Mouse (Mus musculus): ENCODE data around the gene Zfp91. TPM values are rescaled to one million over a fixed set of nuclear protein-coding genes. Genes with fewer than 3 reads are reported as not detected.
"Not testable (repeated sequence)": the region's sequence is repeated elsewhere in the genome, so short reads cannot be mapped to it uniquely, and the experiment has no call there.

The Zfp91 gene
- total RNA-seq, 2 experiments from 2014 or later: 76.2 to 77.0 TPM

DNA sequence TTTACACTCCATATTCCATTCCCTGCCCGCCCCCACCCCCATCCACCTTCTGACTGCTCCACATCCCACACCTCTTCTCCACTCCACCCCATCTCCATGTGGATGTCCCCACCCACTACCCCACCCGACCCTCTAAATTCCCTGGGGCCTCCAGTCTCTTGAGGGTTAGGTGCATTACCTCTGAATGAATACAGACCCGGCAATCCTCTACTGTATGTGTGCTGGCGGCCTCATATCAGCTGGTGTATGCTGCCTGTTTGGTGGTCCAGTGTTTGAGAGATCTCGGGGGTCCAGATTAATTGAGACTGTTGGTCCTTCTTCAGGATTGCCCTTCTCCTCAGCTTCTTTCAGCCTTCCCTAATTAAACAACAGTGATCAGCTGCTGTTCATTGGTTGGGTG lies 75.0 kb downstream of the Zfp91 start:
- DNase-seq (ENCODE audit: low spot score): not testable (repeated sequence)
- intact Hi-C loops (cut with DNase I): loop anchor here (5.0 kb wide), 1 partner anchor 96 kb away; no protein-coding TSS in a partner anchor

DNA sequence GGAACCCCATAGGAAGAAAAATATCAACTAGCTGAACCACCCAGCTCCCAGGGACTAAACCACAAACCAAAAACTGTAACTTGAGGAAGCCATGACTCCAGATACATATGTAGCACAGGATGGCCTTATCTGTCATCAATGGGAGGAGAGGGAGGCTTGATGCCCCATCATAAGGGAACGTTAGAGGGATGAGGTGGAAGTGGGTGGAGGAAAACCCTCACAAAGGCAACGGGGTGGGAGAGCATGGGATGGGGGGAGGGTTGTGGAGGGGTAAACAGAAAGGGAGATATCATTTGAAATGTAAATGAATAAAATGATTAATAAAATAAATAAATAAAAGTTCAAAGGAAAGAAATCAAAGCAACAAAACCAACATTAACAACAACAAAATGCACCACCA lies 75.5 kb downstream of the Zfp91 start:
- intact Hi-C loops (cut with DNase I): loop anchor here (5.0 kb wide), 1 partner anchor 97 kb away; no protein-coding TSS in a partner anchor
- DNase-seq (ENCODE audit: low spot score): no peak

DNA sequence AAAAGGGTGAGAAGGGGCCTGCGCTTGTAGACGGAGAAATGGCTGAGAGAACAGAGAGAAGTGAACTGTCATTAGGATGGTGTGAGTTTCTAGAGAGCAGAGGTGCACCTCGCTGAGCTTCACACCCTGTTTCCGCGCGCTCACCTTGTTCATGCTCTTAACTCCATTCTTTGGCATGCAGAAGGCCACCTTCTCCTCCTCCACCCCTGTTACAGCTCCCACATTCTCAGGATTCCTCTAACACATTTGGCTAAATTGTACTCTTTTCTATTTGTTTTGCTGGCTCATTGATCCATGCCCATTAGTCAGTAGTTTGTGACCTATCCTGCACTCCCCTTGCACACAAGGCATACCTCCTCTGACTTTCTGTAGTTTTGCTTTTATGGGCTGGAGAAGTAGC lies 76.7 kb downstream of the Zfp91 start:
- intact Hi-C loops (cut with DNase I): no loop called here
- DNase-seq (ENCODE audit: low spot score): no peak

Other genes starting within 250 kb of the Zfp91 start
- not detected for gene Gm4952, start 196.2 kb downstream of the Zfp91 start, total RNA-seq (2021)
- not detected for gene Glyat, start 162.8 kb downstream of the Zfp91 start, total RNA-seq (2021)
- not detected for gene Olfr1442, start 125.7 kb downstream of the Zfp91 start, total RNA-seq (2021)
- not detected for gene Olfr1443, start 118.0 kb downstream of the Zfp91 start, total RNA-seq (2021)
- not detected for gene Keg1, start 100.3 kb downstream of the Zfp91 start, total RNA-seq (2021)
- gene Cntf, start 30.5 kb downstream of the Zfp91 start, total RNA-seq (2021): 1 to 10 TPM; 2.0 to 2.4 TPM
- 1 to 10 TPM in 1 of 2 experiments, under 1 TPM in 1; 0.88 to 1.1 TPM for gene Lpxn, start 67 bp upstream of the Zfp91 start, total RNA-seq (2021)
- gene Gm5244, start 50.6 kb upstream of the Zfp91 start, total RNA-seq (2021): not detected
- gene Olfr1444, start 61.2 kb upstream of the Zfp91 start, total RNA-seq (2021): not detected
- gene Olfr1445, start 87.7 kb upstream of the Zfp91 start, total RNA-seq (2021): not detected
- not detected for gene Olfr1446, start 97.4 kb upstream of the Zfp91 start, total RNA-seq (2021)
- not detected for gene Olfr1447, start 107.6 kb upstream of the Zfp91 start, total RNA-seq (2021)
- gene Olfr1448, start 128.3 kb upstream of the Zfp91 start, total RNA-seq (2021): not detected
- not detected for gene Olfr1449, start 134.7 kb upstream of the Zfp91 start, total RNA-seq (2021)
- gene Olfr1450, start 154.1 kb upstream of the Zfp91 start, total RNA-seq (2021): not detected
- gene Olfr1451, start 198.9 kb upstream of the Zfp91 start, total RNA-seq (2021): not detected
- gene Olfr1453, start 232.2 kb upstream of the Zfp91 start, total RNA-seq (2021): not detected

Measured in heart, postnatal 25 days (tissue).